Mouse (Mus musculus) limb, embryonic 15.5 days (tissue): Measurements from ENCODE around the gene Polg. TPM values are rescaled to one million over a fixed set of nuclear protein-coding genes. Genes with fewer than 3 reads are reported as not detected.

Experiments used
- ATAC-seq: fragments of 200-750 bp; cut with Nextera tagmentation; 2 replicates; pipeline ENCODE4 v1.8.0; 2017; ENCODE audit warnings: low read depth, moderate TSS enrichment; ENCODE audit not compliant: insufficient number of reproducible peaks, low FRiP score, low TSS enrichment
- H3K27ac ChIP-seq: fragments of 300-500 bp; sonication (generic); 2 replicates; pipeline ENCODE4 v1.5.1; 2015; ENCODE audit warnings: moderate library complexity, mild to moderate bottlenecking, inconsistent platforms
- H3K27me3 ChIP-seq: fragments of 300-500 bp; sonication (generic); 2 replicates; pipeline ENCODE4 v1.6.1; 2015; ENCODE audit warnings: inconsistent platforms
- H3K36me3 ChIP-seq: fragments of 300-500 bp; sonication (generic); 2 replicates; pipeline ENCODE4 v1.6.1; 2015; ENCODE audit warnings: inconsistent platforms
- H3K4me1 ChIP-seq: fragments of 300-500 bp; sonication (generic); 2 replicates; pipeline ENCODE4 v1.6.1; 2015; ENCODE audit warnings: inconsistent platforms
- H3K4me2 ChIP-seq: fragments of 300-500 bp; sonication (generic); 2 replicates; pipeline ENCODE4 v1.6.1; 2015; ENCODE audit warnings: mild to moderate bottlenecking, inconsistent platforms
- H3K4me3 ChIP-seq: fragments of 300-500 bp; sonication (generic); 2 replicates; pipeline ENCODE4 v1.5.1; 2015; ENCODE audit warnings: mild to moderate bottlenecking, inconsistent platforms
- H3K9ac ChIP-seq: fragments of 300-500 bp; sonication (generic); 2 replicates; pipeline ENCODE4 v1.6.1; 2015; ENCODE audit warnings: inconsistent platforms
- H3K9me3 ChIP-seq: fragments of 300-500 bp; sonication (generic); 2 replicates; pipeline ENCODE4 v1.6.1; 2016; ENCODE audit warnings: inconsistent platforms
- WGBS: fragments of 180-500 bp; shearing (Covaris S2); methylation state at CpG from one replicate; pipeline ENCODE4 v1.1.7; 2015; 5-methylcytosine and 5-hydroxymethylcytosine counted together
- polyA plus RNA-seq: library from polyadenylated mRNA; unstranded; fragments of >200 nt; fragmentation: Nextera tagmentation; extraction: Ambion mirVana; gene quantifications from 2 replicates; pipeline ENCODE4 v1.2.1, GENCODE M21; 2015

The Polg gene
- polyA plus RNA-seq, 1 experiment from 2014 or later: 33.7 TPM

DNA sequence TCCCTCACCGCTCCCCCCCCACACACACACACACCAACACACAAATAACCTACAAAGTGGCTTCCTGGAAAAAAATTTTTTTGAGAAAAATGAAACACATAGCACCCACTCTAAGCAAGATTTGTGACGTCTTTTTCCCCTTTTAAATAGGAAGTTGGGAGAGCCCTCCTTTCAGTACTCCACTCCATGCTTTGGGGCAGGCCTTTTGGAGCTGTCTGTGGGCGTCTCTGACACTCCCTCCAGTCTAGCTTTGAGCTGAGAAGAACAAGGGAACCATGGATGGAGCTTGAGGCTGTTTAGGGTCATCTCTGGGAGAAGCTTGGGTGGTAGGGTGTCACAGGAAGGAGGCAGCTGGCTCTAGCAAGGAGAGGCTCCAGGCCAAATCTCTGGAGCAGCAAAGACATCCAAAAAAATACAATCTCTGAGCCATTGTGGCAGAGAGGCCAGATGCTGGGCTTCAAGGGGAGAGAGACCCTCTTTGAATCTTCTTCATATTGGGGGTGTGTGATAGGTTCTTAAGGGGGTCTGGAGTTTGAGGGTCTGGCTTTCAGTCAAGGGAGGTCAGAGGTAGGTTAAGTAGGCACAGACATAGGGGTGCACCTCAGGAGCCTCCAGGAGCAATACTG is 34.6 kb upstream of the Polg start:
- Histone ChIP-seq H3K27me3 (peaks cover 99% of the 10 kb centered on the region), H3K27ac (no peak overlapping the region), H3K4me2 (no peak overlapping the region), H3K4me1 (peaks cover 27% of the 10 kb centered on the region), H3K9me3 (no peaks in the 10 kb centered on the region), H3K36me3 (no peaks in the 10 kb centered on the region), H3K9ac (no peak overlapping the region), H3K4me3 (no peak overlapping the region)
- WGBS: 4% methylated on average over 3 of the region's 3 CpGs
- ATAC-seq: no peak

DNA sequence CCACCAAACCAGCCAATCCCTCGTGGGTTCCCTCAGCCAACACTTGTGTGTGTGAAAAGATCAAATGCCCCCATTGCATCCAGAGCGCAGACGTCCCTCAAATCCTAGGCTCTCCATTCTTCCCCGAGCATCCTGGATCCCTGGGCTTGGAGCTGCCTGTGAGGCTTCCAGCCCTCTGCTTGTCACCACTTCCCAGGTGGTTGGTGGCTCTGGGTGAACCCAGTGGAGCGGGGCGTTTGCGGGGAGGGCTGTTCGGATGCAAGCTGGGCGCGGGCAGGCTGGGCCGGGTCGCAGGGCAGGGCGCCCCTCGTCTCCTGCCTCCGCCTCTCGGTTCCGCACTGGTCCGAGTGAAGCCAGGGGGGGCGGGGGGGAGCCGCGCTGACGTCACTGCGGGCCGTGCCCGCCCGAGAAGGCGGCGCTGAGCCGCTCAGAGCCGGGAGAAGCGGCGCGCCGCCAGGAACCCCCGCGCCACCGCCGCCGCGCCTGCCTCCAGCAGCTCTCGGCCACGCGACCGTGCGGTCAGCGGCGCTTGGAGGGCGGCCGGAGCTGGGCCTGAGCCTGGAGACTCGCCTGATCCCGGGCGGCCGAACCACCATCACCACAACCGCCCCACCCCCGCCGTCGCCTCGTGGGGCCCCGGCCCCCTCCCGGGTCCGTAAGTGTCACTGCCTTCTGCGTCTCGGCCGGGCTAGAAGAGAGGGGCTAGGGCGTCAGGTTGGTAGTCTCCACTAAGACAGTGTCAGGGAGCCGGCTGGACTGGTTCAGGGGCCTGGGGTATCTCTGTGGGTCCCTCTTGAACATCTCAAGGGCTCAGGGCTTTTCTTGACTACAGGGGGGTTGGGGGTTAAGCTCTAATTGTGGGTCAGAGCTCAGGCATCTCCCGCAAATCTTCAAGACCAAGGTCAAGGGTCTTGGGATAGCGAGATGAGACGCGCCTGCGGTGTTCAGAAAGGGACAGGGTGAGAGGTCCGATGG is 33.7 kb upstream of the Polg start:
- under 1% methylated on average over 62 of the region's 72 CpGs for WGBS
- ATAC-seq: no peak
- no peak overlapping the region for H3K27ac ChIP-seq
- no peaks in the 10 kb centered on the region for H3K36me3 ChIP-seq
- H3K4me1 ChIP-seq: peaks cover 21% of the 10 kb centered on the region
- peaks cover 100% of the 10 kb centered on the region for H3K27me3 ChIP-seq
- peak overlapping the region; percentile 38 for H3K4me2 ChIP-seq
- no peak overlapping the region for H3K9ac ChIP-seq
- H3K9me3 ChIP-seq: no peaks in the 10 kb centered on the region
- peak overlapping the region; percentile 27 for H3K4me3 ChIP-seq

DNA sequence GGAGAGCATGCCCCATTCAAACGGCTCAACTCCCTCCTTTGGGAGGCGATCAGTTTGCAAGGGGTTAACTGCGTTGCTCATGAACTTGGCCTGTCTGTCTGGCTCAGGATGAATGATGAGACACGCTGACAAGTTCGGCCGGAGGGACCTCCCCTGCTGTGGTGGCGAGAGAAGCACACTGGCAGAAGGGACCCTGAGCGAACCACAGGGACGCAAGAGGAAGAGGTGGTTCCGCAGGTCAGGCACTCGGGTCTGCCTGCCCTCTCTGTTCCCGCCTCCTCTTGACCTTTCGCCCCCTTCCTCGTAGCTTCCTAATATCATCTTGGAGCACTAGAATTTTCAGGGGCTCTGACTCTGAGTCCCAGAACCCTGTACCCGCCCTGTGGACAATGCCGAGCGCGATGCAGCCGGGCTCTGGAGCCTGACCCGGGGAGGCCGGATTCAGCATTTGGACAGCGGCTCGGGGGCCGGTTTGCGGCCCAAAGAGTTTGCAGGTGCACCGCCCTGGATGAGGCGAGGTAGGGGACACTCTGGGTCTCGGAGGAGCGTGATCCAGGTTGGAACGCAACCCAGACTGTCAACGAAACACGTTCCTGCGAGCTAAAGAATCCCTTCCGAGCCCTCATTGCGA is 32.9 kb upstream of the Polg start:
- Histone ChIP-seq H3K36me3 (no peaks in the 10 kb centered on the region), H3K4me1 (peaks cover 16% of the 10 kb centered on the region), H3K9ac (no peak overlapping the region), H3K27me3 (peaks cover 100% of the 10 kb centered on the region), H3K4me3 (no peak overlapping the region), H3K27ac (no peak overlapping the region), H3K9me3 (no peaks in the 10 kb centered on the region), H3K4me2 (no peak overlapping the region)
- WGBS: 1% methylated on average over 35 of the region's 35 CpGs
- ATAC-seq: no peak

DNA sequence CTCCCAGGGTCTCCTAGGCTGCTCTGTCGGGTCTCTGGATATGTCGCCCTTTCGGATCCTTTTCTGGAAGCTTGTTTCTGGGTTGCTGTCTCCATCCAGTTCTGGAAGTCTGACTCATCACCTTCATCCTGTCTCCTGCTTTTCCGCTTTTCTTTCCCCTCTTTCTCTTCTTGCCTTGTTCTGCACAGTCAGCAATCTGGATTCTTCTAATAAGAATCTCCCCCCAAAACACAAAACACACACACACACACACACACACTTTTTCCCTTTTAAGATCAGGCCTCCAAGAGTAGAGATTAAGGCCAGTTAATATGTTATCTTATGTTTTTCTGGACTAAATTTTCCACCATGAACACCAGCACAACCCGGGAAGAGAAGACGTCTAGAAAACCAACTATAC is 32.2 kb upstream of the Polg start:
- whole genome bisulfite sequencing: 4% methylated on average over 6 of the region's 6 CpGs
- no peak for ATAC-seq
- Histone ChIP-seq H3K36me3 (no peaks in the 10 kb centered on the region), H3K4me2 (no peak overlapping the region), H3K4me3 (no peak overlapping the region), H3K9me3 (no peaks in the 10 kb centered on the region), H3K4me1 (peaks cover 16% of the 10 kb centered on the region), H3K27me3 (peaks cover 98% of the 10 kb centered on the region), H3K9ac (no peak overlapping the region), H3K27ac (no peak overlapping the region)

DNA sequence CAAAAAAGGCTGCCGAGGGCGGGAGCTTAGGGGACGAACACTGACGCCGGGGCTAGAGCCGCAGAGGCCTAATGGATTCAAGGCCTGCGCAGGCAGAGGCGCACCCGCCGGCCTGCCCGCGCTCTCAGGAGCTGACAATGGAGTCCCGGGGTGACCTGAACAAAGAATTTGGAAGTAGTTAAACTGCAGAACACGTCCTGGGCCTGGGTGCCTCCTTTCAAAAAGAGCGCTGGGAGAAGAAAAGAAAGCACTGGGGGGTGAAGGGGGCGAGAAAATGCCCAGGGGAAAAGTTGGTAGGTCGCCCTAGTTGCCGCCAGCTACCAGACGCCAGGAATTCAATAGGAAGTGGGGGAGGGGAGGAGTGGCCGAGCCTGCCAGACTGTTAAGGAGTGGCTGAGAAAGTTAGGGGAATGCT is 31.5 kb upstream of the Polg start:
- no peak overlapping the region for H3K4me2 ChIP-seq
- peaks cover 98% of the 10 kb centered on the region for H3K27me3 ChIP-seq
- peaks cover 16% of the 10 kb centered on the region for H3K4me1 ChIP-seq
- H3K36me3 ChIP-seq: no peaks in the 10 kb centered on the region
- WGBS: 2% methylated on average over 20 of the region's 20 CpGs
- H3K9me3 ChIP-seq: no peaks in the 10 kb centered on the region
- no peak overlapping the region for H3K9ac ChIP-seq
- no peak for ATAC-seq
- H3K4me3 ChIP-seq: no peak overlapping the region
- no peak overlapping the region for H3K27ac ChIP-seq

DNA sequence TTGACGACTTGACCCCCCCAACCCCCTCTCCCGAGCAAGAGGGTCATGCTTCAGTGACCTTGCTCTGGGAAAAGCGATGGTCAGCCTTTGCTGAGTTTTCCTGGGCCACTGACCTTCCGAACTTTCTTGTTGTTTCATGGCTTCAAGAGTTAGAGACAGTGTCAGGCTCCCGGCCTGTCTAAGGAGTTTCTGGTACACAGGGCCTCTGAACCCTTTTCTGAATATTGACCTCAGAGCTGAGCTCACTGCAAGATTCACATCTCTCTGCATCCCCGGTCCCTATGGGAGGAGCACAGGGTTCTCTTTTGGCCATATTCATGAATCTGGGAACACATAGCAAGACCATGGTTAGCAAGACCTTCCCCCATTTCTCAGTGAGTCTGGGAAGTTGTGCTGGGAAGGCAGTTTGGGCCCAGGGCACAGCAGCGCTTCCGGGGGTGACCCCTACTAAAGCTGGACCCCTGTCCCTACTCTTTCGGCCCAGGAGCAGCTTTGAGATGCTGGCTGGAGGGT is 30.7 kb upstream of the Polg start:
- Histone ChIP-seq H3K4me2 (no peak overlapping the region), H3K9ac (no peak overlapping the region), H3K4me1 (peaks cover 16% of the 10 kb centered on the region), H3K9me3 (no peaks in the 10 kb centered on the region), H3K27me3 (peaks cover 91% of the 10 kb centered on the region), H3K27ac (no peak overlapping the region), H3K36me3 (no peaks in the 10 kb centered on the region), H3K4me3 (no peak overlapping the region)
- 9% methylated on average over 9 of the region's 9 CpGs for WGBS
- ATAC-seq: no peak

DNA sequence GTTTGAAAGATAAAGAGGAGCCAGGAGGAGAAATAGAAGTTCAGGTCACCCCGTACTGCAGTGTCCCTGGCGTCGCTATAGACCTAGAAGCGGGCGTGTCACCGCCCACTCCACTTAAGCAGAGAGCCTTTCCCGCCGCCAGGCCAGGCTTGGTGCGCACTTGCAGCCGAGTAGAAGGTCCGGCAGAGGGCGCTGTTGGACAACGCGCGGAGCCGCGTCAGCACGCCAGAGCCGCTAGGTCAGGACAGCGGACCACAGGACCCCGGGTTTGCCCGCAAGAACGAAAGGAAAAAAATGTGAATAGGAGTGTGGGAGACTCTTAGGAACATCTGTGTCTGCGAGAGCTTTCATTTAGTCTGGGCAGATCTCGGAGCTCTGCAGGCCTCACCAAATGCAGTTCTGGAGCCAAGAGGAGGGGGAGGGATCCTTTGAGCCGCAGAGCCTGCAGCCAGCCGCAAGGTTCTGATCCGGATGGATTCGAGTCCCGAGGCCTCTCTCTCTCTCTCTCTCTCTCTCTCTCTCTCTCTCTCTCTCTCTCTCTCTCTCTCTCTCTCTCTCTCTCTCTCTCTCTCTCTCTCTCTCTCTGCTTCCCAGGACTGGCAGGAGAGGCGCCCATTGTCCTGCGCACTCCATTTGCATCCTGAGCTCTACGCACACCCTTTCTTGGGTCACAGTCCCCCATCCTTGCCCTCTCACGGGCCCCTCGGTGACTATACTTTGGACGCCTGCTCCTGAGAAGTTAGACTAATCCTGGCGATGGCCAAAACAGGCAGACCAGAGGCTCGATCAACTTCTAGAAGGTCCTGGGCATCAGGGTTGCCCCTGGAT is 30.0 kb upstream of the Polg start:
- H3K4me1 ChIP-seq: peaks cover 16% of the 10 kb centered on the region
- ATAC-seq: peak; percentile 71
- peak overlapping the region; percentile 29 for H3K4me3 ChIP-seq
- H3K4me2 ChIP-seq: peak overlapping the region; percentile 50
- WGBS: 3% methylated on average over 36 of the region's 38 CpGs
- no peak overlapping the region for H3K27ac ChIP-seq
- H3K36me3 ChIP-seq: no peaks in the 10 kb centered on the region
- no peaks in the 10 kb centered on the region for H3K9me3 ChIP-seq
- H3K9ac ChIP-seq: no peak overlapping the region
- H3K27me3 ChIP-seq: peaks cover 84% of the 10 kb centered on the region

DNA sequence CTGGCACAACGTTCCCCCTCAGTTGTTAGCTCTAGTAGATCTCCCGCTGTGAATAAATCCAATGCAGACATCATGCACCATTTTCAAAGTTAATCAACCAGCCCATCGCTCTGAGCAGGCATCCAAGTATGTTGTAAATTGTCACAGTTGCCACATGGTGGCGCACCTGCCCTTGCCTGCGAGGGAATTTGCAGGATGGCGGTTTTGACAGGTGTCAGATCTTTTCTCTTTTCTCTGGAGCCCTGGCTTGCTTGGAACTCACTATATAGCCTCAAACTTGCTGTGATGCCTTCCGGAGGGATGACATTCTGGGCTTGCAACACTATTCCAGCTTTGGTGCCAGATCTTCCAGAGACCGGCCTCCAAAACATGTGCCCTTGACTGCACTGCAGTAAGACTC is 27.8 kb upstream of the Polg start:
- Histone ChIP-seq H3K4me2 (no peak overlapping the region), H3K4me3 (no peak overlapping the region), H3K9ac (no peak overlapping the region), H3K27me3 (peaks cover 68% of the 10 kb centered on the region), H3K4me1 (0 out of 2 replicates have a peak, but pooled peaks cover 7% of the 10 kb centered on the region), H3K9me3 (no peaks in the 10 kb centered on the region), H3K36me3 (no peaks in the 10 kb centered on the region), H3K27ac (no peak overlapping the region)
- ATAC-seq: no peak
- 10% methylated on average over 8 of the region's 8 CpGs for WGBS

DNA sequence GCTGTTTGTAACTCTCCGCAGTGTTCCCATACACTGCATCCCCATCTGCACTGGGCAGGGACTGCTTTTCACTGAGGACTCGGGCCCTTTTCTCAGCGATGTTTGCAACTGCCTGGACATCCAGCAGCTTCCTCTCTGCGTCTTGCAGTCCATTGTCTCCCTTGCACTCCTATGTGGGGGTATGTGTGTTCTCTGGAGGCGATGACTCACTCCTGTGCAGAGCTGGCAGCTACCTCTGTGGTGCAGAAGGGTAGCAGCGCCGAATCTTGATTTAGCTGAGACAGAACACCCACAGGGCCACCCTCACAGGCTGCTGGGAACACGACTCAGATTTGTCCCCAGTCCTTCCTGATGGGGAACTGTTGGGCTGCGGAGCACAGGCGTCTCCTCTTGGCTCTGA is 20.4 kb upstream of the Polg start:
- peaks cover 12% of the 10 kb centered on the region; the same call in 1 of the 2 replicates for H3K27me3 ChIP-seq
- H3K9ac ChIP-seq: no peak overlapping the region
- H3K9me3 ChIP-seq: no peaks in the 10 kb centered on the region
- H3K4me3 ChIP-seq: no peak overlapping the region
- no peaks in the 10 kb centered on the region for H3K4me1 ChIP-seq
- ATAC-seq: no peak
- 59% methylated on average over 10 of the region's 10 CpGs for WGBS
- H3K36me3 ChIP-seq: no peaks in the 10 kb centered on the region
- H3K4me2 ChIP-seq: no peak overlapping the region
- no peak overlapping the region for H3K27ac ChIP-seq

DNA sequence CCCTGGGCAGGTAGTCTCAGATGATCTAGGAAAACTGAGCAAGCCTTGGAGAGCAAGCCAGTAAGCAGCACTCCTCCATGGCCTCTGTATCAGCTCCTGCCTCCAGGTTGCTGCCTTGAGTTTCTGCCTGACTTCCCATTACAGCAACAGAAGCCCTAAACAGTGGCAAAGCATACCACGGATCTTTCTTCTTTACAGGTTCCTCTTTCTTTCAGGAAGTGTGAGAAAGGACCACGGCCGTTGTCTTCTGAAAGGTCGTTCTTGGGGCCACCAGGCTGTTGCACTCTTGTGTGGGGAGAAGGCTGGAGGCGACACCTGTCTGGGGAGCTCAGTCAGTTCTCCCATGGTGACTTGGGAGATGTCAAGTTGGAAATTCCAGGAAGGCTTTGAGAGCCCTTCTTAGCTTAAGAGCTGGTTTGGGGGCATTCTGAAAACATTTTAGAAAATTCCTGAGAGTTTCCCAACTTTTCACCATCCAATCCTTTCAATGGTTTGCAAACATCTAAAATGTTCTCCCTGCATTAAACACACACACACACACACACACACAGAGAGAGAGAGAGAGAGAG is 8.8 kb upstream of the Polg start:
- ATAC-seq: no peak
- H3K9ac ChIP-seq: no peak overlapping the region
- no peak overlapping the region for H3K27ac ChIP-seq
- H3K9me3 ChIP-seq: no peaks in the 10 kb centered on the region
- no peak overlapping the region for H3K4me2 ChIP-seq
- H3K27me3 ChIP-seq: no peaks in the 10 kb centered on the region
- H3K36me3 ChIP-seq: no peaks in the 10 kb centered on the region
- WGBS: 70% methylated on average over 5 of the region's 5 CpGs
- H3K4me1 ChIP-seq: no peaks in the 10 kb centered on the region
- no peak overlapping the region for H3K4me3 ChIP-seq
